Mouse (Mus musculus) intestine, embryonic 14.5 days (tissue): ENCODE results near the gene Tead4. TPM values are rescaled to one million over a fixed set of nuclear protein-coding genes. Genes with fewer than 3 reads are reported as not detected.

Experiments used
- ATAC-seq: fragments of 200-750 bp; cut with Nextera tagmentation; replicated peaks from 2 replicates; pipeline ENCODE4 v1.8.0; 2017; ENCODE audit warnings: low read depth, moderate number of reproducible peaks, moderate TSS enrichment, moderate library complexity; ENCODE audit not compliant: low FRiP score, low TSS enrichment
- DNase-seq: peaks from one replicate; pipeline ENCODE4 v3.0.0-alpha.2; 2018; ENCODE audit warnings: low spot score
- H3K27ac ChIP-seq: fragments of 300-500 bp; sonication (generic); 2 replicates; pipeline ENCODE4 v1.5.1; 2014; ENCODE audit warnings: low read depth, mild to moderate bottlenecking, control low read depth
- H3K27me3 ChIP-seq: fragments of 300-500 bp; sonication (generic); replicated peaks from 2 replicates; pipeline ENCODE4 v1.6.1; 2014; ENCODE audit warnings: low read length, control low read depth; ENCODE audit not compliant: control insufficient read depth, insufficient read depth
- H3K36me3 ChIP-seq: fragments of 300-500 bp; sonication (generic); 2 replicates; pipeline ENCODE4 v1.6.1; 2014; ENCODE audit warnings: low read length, control low read depth; ENCODE audit not compliant: control insufficient read depth, insufficient read depth
- H3K4me1 ChIP-seq: fragments of 300-500 bp; sonication (generic); replicated peaks from 2 replicates; pipeline ENCODE4 v1.6.1; 2014; ENCODE audit warnings: low read length, control low read depth, mixed read lengths; ENCODE audit not compliant: control insufficient read depth, insufficient read depth
- H3K4me2 ChIP-seq: fragments of 300-500 bp; sonication (generic); 2 replicates; pipeline ENCODE4 v1.6.1; 2014; ENCODE audit warnings: low read length
- H3K4me3 ChIP-seq: fragments of 300-500 bp; sonication (generic); 2 replicates; pipeline ENCODE4 v1.5.1; 2014; ENCODE audit warnings: low read depth, low read length, control low read depth, mixed read lengths
- H3K9ac ChIP-seq: fragments of 300-500 bp; sonication (generic); 2 replicates; pipeline ENCODE4 v1.6.1; 2014; ENCODE audit warnings: mild to moderate bottlenecking, low read length
- H3K9me3 ChIP-seq: fragments of 300-500 bp; sonication (generic); 2 replicates; pipeline ENCODE4 v1.6.1; 2016; ENCODE audit warnings: low read length, control low read depth; ENCODE audit not compliant: control insufficient read depth
- WGBS: fragments of 180-500 bp; shearing (Covaris S2); extraction: QIAGEN DNeasy Blood & Tissue Kit; methylation state at CpG from one replicate; pipeline ENCODE4 v1.1.7; 2014; 5-methylcytosine and 5-hydroxymethylcytosine counted together
- polyA plus RNA-seq: library from polyadenylated mRNA; unstranded; fragments of >200 nt; fragmentation: Nextera tagmentation; extraction: Ambion mirVana; gene quantifications from 2 replicates; pipeline ENCODE4 v1.2.1, GENCODE M21; 2014

Gene Tead4
- polyA plus RNA-seq, 1 experiment from 2014 or later, result 1.7 TPM

DNA sequence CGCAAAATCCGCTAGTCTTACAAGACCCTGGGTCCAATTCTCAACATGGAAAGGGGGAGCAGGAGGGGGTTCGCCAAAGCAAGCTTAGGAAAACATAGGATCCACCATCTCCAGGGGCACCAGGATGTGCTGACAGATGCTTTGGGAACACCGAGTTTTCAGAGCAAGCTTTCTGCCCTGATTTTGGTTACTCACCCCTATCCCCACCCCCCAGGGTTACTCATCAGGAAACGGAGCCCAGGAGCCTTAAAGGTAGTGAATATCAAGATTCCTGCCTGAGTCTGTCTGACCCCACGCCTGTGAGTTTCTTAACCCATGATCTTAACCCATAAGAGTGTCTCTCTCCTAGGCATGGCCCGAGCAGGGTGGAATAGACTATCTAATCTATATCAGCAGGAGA lies 2.4 kb downstream of the Tead4 start:
- no peak overlapping the region for H3K9ac ChIP-seq
- no peak overlapping the region for H3K27ac ChIP-seq
- H3K4me1 ChIP-seq, result peaks cover 23% of the 10 kb centered on the region
- H3K9me3 ChIP-seq, result no peaks in the 10 kb centered on the region
- no peak for DNase-seq
- H3K36me3 ChIP-seq, result no peaks in the 10 kb centered on the region
- ATAC-seq, result no peak
- H3K27me3 ChIP-seq, result peaks cover 21% of the 10 kb centered on the region
- no peak overlapping the region for H3K4me3 ChIP-seq
- no peak overlapping the region for H3K4me2 ChIP-seq
- 53% methylated on average over 7 of the region's 7 CpGs for WGBS

DNA sequence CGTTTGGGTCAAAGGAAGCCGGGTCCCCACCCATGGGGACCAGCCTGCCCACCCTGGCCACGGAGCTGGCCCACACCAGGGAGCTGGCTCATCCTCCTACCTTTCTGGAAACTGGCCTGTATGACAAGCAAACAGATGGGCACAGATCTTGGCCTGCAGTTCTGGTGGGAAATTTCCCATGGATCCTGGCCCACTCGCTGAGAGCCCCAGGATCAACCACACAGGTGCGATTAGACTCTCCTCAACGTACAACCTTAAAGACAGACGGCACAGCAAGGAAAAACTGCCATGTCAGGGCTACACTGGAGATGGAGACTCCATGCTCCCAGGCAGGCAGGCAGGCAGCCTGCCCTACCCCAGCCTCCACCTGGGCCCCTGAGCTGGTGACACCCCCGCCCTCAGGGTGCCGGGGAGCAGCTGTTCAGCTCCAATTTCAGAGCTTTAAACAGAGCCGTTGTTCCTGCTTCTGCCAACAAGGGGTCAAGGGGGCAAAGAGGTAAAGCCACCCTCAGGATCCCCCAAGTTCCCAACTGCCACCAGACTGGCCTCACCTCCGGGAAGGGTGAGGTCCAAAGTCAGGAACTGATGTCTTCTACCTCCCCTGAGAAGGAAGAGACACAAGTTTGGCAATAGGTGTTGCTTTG lies 3.8 kb downstream of the Tead4 start:
- H3K27me3 ChIP-seq, result peaks cover 16% of the 10 kb centered on the region
- no peak for DNase-seq
- H3K27ac ChIP-seq, result no peak overlapping the region
- no peaks in the 10 kb centered on the region for H3K36me3 ChIP-seq
- no peaks in the 10 kb centered on the region for H3K9me3 ChIP-seq
- H3K4me3 ChIP-seq, result no peak overlapping the region
- 29% methylated on average over 11 of the region's 11 CpGs for WGBS
- peaks cover 23% of the 10 kb centered on the region for H3K4me1 ChIP-seq
- no peak overlapping the region for H3K9ac ChIP-seq
- H3K4me2 ChIP-seq, result no peak overlapping the region
- no peak for ATAC-seq

DNA sequence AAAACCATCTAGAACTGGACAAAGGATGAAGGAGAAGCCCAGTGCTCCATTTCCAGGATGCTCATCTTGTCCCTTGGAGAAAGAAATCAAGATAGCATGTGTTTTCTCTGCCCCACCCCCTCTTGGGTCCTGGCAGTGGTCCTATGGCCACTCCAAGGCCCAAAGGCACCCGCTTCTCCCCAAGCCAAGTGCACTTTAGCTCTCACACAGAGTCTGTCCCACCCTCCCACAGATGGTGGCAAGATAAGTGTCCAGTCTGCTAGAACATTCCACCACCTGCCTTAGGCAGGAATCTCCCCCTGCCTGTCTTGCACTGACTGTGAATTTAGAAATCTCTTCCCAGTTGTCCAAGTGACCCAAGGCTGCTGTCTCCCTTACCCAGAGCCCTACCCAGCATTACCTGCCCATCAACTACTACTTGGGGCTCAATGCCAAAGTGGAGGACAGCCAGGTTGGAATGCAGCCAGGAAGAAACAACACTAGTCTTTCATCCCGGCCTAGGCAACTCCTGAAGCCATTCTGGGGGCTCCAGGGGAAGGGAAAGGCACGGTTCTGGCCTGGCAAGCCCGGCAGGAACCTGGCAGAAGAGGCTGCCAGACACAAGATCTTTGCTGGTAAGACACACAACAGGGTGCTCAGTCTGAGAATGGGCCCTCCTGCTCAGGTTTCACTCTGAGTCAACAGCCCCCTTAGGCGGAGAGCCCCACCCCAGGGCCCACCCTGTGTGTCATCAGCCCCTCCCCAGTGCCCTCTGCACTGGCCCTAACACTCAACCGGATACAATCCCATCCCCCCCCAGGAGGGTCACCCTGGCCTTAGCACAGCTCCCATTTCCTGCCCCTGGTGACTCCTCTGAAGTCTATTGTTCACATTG lies 4.5 kb downstream of the Tead4 start:
- peaks cover 15% of the 10 kb centered on the region for H3K27me3 ChIP-seq
- DNase-seq (peak; percentile 53), ATAC-seq (no peak)
- H3K27ac ChIP-seq, result no peak overlapping the region
- H3K9me3 ChIP-seq, result no peaks in the 10 kb centered on the region
- no peak overlapping the region for H3K9ac ChIP-seq
- no peaks in the 10 kb centered on the region for H3K36me3 ChIP-seq
- H3K4me3 ChIP-seq, result no peak overlapping the region
- no peak overlapping the region for H3K4me2 ChIP-seq
- 30% methylated on average over 6 of the region's 6 CpGs for WGBS
- H3K4me1 ChIP-seq, result peaks cover 21% of the 10 kb centered on the region

DNA sequence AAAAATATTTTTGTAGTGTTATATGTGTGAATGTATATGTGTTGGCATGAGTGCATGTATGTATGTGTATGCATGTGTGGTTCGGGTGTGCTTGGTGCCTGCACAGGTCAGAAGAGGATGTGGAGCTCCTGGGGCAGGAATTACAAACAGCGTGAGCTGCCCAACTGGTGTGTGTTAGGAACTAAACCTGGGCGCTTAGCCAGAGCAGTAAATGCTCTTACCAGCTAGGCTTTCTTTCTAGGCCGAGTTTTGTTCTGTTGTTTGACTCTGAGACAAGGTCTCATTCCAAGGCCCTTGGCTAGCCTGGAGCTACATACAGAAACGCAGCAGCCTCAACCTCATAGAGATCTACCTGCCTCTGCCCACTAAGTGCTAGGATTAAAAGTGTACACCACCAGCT lies 9.3 kb downstream of the Tead4 start:
- ATAC-seq (no peak), DNase-seq (no peak)
- Histone ChIP-seq H3K36me3 (no peaks in the 10 kb centered on the region), H3K27ac (no peak overlapping the region), H3K27me3 (no peaks in the 10 kb centered on the region), H3K4me1 (peaks cover 6% of the 10 kb centered on the region), H3K9ac (no peak overlapping the region), H3K9me3 (no peaks in the 10 kb centered on the region), H3K4me3 (no peak overlapping the region), H3K4me2 (no peak overlapping the region)
- WGBS, result 85% methylated on average over 5 of the region's 5 CpGs

DNA sequence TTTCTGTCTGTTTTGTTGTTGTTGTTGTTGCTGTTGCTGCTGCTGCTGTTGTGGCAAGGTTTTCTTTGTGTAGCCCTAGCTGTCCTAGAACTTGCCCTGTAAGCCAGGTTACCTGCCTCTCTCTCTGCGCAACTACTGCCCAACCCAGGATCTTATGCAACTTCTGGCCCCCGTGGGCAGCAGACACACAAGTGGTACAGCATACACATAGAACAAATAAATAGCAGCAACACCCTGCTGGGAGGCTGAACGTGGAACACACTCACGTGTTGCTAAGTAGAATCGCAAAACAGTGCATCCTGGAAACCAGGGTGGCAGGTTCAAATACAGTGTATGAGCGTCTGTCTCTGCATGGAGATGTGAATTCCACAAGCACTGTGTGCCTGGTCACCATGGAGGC lies 11.9 kb downstream of the Tead4 start:
- H3K27me3 ChIP-seq, result no peaks in the 10 kb centered on the region
- H3K4me1 ChIP-seq, result peaks cover 7% of the 10 kb centered on the region
- no peak overlapping the region for H3K9ac ChIP-seq

DNA sequence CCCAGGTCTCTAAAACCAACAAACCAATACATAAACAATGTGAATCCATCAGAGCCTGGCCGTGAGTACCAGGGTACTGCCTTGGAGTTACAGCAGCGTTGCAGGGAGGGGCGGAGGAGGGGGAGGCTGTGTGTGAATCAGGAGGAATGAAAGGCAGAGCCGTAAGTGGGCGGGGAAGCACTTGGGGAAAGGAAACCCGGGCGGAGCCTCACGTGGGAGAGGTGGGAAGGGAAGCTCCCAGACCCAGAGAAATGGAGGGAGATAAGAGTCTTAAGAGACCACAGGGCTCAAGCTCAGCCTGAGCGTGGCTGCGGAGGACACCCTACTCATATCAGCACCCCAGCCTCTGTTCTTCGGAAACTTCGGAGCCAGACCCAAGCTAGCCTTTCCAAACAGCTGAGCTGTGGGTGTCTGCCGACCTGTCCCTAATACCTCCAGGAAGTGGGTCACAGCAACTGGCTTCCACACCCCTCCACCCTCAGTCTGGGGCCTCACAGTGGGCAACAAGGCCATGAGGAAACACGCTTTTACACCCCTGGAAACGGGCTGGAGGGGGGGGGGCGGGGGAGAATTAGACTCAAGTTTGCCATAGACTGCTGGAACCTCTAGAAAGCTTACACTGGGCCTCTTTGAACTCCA lies 14.7 kb downstream of the Tead4 start:
- Histone ChIP-seq H3K27ac (peak overlapping the region; percentile 47; the same call in 1 of the 2 replicates), H3K36me3 (no peaks in the 10 kb centered on the region), H3K4me1 (peaks cover 7% of the 10 kb centered on the region), H3K9ac (peak overlapping the region; percentile 30; the same call in 1 of the 2 replicates), H3K27me3 (no peaks in the 10 kb centered on the region), H3K4me3 (peak overlapping the region; percentile 20; the same call in 1 of the 2 replicates), H3K9me3 (no peaks in the 10 kb centered on the region), H3K4me2 (peak overlapping the region; percentile 57)
- ATAC-seq, result peak; percentile 91
- WGBS, result 8% methylated on average over 16 of the region's 16 CpGs
- DNase-seq, result peak; percentile 82

More for the DNA sequence above, 11.9 kb downstream of the Tead4 start:
- Histone ChIP-seq H3K36me3 (no peaks in the 10 kb centered on the region), H3K4me3 (no peak overlapping the region), H3K9me3 (no peaks in the 10 kb centered on the region), H3K27ac (no peak overlapping the region), H3K4me2 (no peak overlapping the region)
- no peak for DNase-seq
- ATAC-seq, result no peak
- WGBS, result 91% methylated on average over 6 of the region's 6 CpGs

DNA sequence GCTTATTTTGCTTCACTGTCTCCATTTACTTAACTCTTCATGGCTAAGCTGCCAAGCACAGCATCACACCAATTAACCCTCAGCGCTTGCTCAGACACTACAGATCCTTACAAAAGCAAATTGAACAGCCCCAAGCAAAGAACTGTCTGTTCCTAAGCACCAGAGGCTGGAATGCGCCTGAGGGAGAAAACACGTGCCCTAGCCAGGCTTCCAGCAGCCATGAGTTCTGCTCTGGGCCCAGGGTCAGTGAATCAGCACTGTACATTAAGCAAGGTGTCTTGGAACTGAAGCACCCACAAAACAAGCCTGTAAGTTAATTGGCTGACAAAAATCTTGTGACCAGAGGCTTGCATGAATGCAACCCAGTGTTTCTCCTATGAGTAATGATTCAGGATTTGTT lies 18.5 kb downstream of the Tead4 start:
- WGBS, result 58% methylated on average over 3 of the region's 3 CpGs
- no peak for DNase-seq
- H3K9ac ChIP-seq, result no peak overlapping the region

DNA sequence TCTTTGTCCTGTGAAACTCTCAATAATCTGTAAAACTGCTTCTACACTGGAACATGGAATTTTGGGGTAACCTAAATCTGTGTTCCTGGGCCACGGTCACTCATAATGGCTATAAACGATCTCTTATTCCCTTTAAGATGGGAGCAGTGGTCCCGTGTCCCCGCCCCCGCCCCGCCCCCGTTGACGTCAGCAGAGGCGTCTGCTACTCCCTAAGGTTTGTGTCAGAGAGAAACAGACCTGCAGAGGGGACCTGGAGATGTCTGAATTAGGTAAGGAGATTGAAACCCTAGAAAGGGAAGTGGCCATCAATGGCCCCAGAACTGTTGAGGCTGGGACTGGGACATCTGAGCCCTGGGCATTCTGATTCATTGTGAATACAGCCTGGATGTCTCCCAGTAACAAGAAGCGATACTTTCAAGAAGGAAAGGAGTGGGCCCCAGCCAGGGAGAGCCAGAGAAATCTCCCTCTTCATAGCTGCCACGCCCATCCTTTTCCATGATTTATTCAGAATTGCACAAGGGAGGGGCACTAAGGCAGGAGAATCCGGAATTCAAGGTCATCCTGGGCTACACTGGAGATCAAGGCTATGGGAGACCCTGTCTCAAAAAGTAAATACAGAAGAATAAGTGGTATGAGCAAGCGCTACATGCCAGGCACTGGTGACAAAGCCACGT lies 20.0 kb downstream of the Tead4 start:
- WGBS, result 43% methylated on average over 14 of the region's 14 CpGs

More for the DNA sequence above, 18.5 kb downstream of the Tead4 start:
- no peaks in the 10 kb centered on the region for H3K9me3 ChIP-seq
- no peak overlapping the region for H3K4me3 ChIP-seq
- no peaks in the 10 kb centered on the region for H3K36me3 ChIP-seq
- no peaks in the 10 kb centered on the region for H3K27me3 ChIP-seq
- ATAC-seq, result no peak
- no peak overlapping the region for H3K27ac ChIP-seq
- H3K4me2 ChIP-seq, result no peak overlapping the region
- H3K4me1 ChIP-seq, result peaks cover 21% of the 10 kb centered on the region

More for the DNA sequence above, 20.0 kb downstream of the Tead4 start:
- DNase-seq, result no peak
- H3K36me3 ChIP-seq, result no peaks in the 10 kb centered on the region
- H3K4me2 ChIP-seq, result no peak overlapping the region
- no peaks in the 10 kb centered on the region for H3K9me3 ChIP-seq
- no peak for ATAC-seq
- H3K27ac ChIP-seq, result no peak overlapping the region
- no peak overlapping the region for H3K4me3 ChIP-seq
- peaks cover 13% of the 10 kb centered on the region for H3K4me1 ChIP-seq
- no peak overlapping the region for H3K9ac ChIP-seq
- H3K27me3 ChIP-seq, result no peaks in the 10 kb centered on the region
